Mouse (Mus musculus) C2C12 (cell line): ENCODE data around the gene Cdc42bpg. TPM values are rescaled to one million over a fixed set of nuclear protein-coding genes. Genes with fewer than 3 reads are reported as not detected.

Source experiments
- H3K27me3 ChIP-seq: one replicate; pipeline ENCODE4 v1.6.1; 2011; ENCODE audit not compliant: control insufficient read depth, insufficient read depth, insufficient read length
- H3K36me3 ChIP-seq: one replicate; pipeline ENCODE4 v1.6.1; 2011; ENCODE audit not compliant: control insufficient read depth, insufficient read depth
- H3K4me3 ChIP-seq: one replicate; pipeline ENCODE4 v1.5.1; 2011; ENCODE audit warnings: mild to moderate bottlenecking, control low read depth; ENCODE audit not compliant: poor library complexity, insufficient read depth, severe bottlenecking
- H3K79me2 ChIP-seq: one replicate; pipeline ENCODE4 v1.6.1; 2011; ENCODE audit not compliant: control insufficient read depth, insufficient read depth
- H3K79me3 ChIP-seq: one replicate; pipeline ENCODE4 v1.6.1; 2011; ENCODE audit warnings: low read depth, control low read depth
- H3ac ChIP-seq: one replicate; pipeline ENCODE3; 2011; ENCODE audit warnings: low read depth; ENCODE audit not compliant: control insufficient read depth, insufficient read length
- CEBPB ChIP-seq: IDR thresholded peaks from one replicate; pipeline ENCODE4 v1.6.1; 2011; ENCODE audit warnings: low read depth, mild to moderate bottlenecking, control low read depth, moderate library complexity
- CTCF ChIP-seq: IDR thresholded peaks from one replicate; pipeline ENCODE4 v1.5.1; 2011; ENCODE audit not compliant: control insufficient read depth, insufficient read depth, insufficient read length
- FOSL1 ChIP-seq: IDR thresholded peaks from one replicate; pipeline ENCODE4 v1.8.0; 2011; ENCODE audit warnings: mild to moderate bottlenecking, low read length; ENCODE audit not compliant: poor library complexity, insufficient read depth, severe bottlenecking
- MAX ChIP-seq: IDR thresholded peaks from one replicate; pipeline ENCODE4 v1.6.1; 2011; ENCODE audit warnings: mild to moderate bottlenecking, control low read depth
- MYOD1 ChIP-seq: IDR thresholded peaks from one replicate; pipeline ENCODE4 v1.6.1; 2011; ENCODE audit warnings: low read depth; ENCODE audit not compliant: control insufficient read depth, insufficient read length
- MYOG ChIP-seq: IDR thresholded peaks from one replicate; pipeline ENCODE4 v1.6.1; 2011; ENCODE audit not compliant: control insufficient read depth, insufficient read length; ENCODE audit errors: extremely low read depth
- USF1 ChIP-seq: IDR thresholded peaks from one replicate; pipeline ENCODE4 v1.6.1; 2011; ENCODE audit warnings: low read depth, mild to moderate bottlenecking, control low read depth, moderate library complexity
- polyA plus RNA-seq: library from polyadenylated mRNA; unstranded; fragments of >200 nt; fragmentation: generic; extraction: Trizol; gene quantifications from one replicate; pipeline ENCODE4 v1.2.1, GENCODE M21; 2012; ENCODE audit warnings: missing spikeins

The Cdc42bpg gene
- polyA plus RNA-seq, 1 experiment, result 7.2 TPM

- H3K36me3 ChIP-seq, result peaks cover 44% of the 10 kb centered on the region
- TF ChIP-seq MAX (no peak), CTCF (no peak), USF1 (no peak), MYOD1 (no peak), CEBPB (no peak), FOSL1 (no peak), MYOG (no peak)
- H3K79me2 ChIP-seq, result peaks cover 30% of the 10 kb centered on the region
- no peak overlapping the region for H3K4me3 ChIP-seq
- H3ac ChIP-seq, result no peak overlapping the region
- peaks cover 5% of the 10 kb centered on the region for H3K79me3 ChIP-seq
- no peaks in the 10 kb centered on the region for H3K27me3 ChIP-seq
Measured at GRCm38 (mm10) chr19:6299450-6300267, 6.6 kb upstream of the Cdc42bpg start.

- peaks cover 5% of the 10 kb centered on the region for H3K79me3 ChIP-seq
- H3K4me3 ChIP-seq, result no peak overlapping the region
- H3K79me2 ChIP-seq, result peaks cover 23% of the 10 kb centered on the region
- peaks cover 36% of the 10 kb centered on the region for H3K36me3 ChIP-seq
- TF ChIP-seq FOSL1 (no peak), USF1 (no peak), MYOG (no peak), MYOD1 (no peak), CEBPB (no peak), CTCF (no peak), MAX (no peak)
- H3K27me3 ChIP-seq, result no peaks in the 10 kb centered on the region
- no peak overlapping the region for H3ac ChIP-seq
Measured at GRCm38 (mm10) chr19:6300402-6300841, 5.8 kb upstream of the Cdc42bpg start.

GRCm38 (mm10) chr19:6302114-6302513 lies 4.1 kb upstream of the Cdc42bpg start:
- no peak overlapping the region for H3ac ChIP-seq
- H3K4me3 ChIP-seq, result no peak overlapping the region
- TF ChIP-seq MYOG, result no peak
- no peak for TF ChIP-seq CTCF
- no peak for TF ChIP-seq FOSL1
- TF ChIP-seq USF1, result no peak
- no peak for TF ChIP-seq CEBPB
- no peak for TF ChIP-seq MAX
- no peak for TF ChIP-seq MYOD1
- H3K79me3 ChIP-seq, result peaks cover 5% of the 10 kb centered on the region
- peaks cover 27% of the 10 kb centered on the region for H3K36me3 ChIP-seq
- H3K27me3 ChIP-seq, result no peaks in the 10 kb centered on the region
- peaks cover 14% of the 10 kb centered on the region for H3K79me2 ChIP-seq

GRCm38 (mm10) chr19:6302522-6302921 lies 3.7 kb upstream of the Cdc42bpg start:
- Histone ChIP-seq H3K27me3 (no peaks in the 10 kb centered on the region), H3K36me3 (peaks cover 27% of the 10 kb centered on the region), H3K79me3 (peaks cover 5% of the 10 kb centered on the region), H3ac (no peak overlapping the region), H3K79me2 (peaks cover 14% of the 10 kb centered on the region), H3K4me3 (no peak overlapping the region)
- TF ChIP-seq MAX (no peak), FOSL1 (no peak), CTCF (no peak), MYOD1 (no peak), MYOG (no peak), USF1 (no peak), CEBPB (no peak)

DNA sequence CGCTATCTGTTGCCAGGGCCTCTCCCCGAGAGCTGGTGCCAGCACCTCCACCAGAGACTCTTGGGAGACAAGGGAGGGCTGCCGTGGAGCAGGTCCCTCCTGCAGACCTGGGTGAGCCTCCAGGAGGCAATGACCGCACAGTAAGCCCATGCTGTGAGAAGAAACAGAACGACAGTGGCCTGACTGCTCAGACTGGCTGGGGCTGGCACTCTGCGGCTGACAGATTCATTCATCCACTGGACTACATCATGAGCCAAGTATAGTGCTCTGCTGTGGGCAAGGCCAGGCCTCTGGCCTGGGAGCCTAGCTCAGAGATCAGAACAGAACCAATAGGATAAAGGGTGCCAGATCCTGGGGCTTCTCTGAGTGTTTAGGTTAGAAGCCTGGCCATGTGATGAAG lies 2.4 kb upstream of the Cdc42bpg start:
- H3K27me3 ChIP-seq, result no peaks in the 10 kb centered on the region
- peaks cover 4% of the 10 kb centered on the region for H3K79me2 ChIP-seq
- no peak overlapping the region for H3ac ChIP-seq
- peaks cover 16% of the 10 kb centered on the region for H3K36me3 ChIP-seq
- H3K79me3 ChIP-seq, result no peaks in the 10 kb centered on the region
- H3K4me3 ChIP-seq, result no peak overlapping the region
- TF ChIP-seq MYOD1, result no peak
- no peak for TF ChIP-seq USF1
- no peak for TF ChIP-seq CEBPB
- TF ChIP-seq FOSL1, result no peak
- no peak for TF ChIP-seq MYOG
- TF ChIP-seq CTCF, result no peak
- no peak for TF ChIP-seq MAX
